8 mouse cellular contexts compared by ENCODE assay signal in the genomic region with DNA sequence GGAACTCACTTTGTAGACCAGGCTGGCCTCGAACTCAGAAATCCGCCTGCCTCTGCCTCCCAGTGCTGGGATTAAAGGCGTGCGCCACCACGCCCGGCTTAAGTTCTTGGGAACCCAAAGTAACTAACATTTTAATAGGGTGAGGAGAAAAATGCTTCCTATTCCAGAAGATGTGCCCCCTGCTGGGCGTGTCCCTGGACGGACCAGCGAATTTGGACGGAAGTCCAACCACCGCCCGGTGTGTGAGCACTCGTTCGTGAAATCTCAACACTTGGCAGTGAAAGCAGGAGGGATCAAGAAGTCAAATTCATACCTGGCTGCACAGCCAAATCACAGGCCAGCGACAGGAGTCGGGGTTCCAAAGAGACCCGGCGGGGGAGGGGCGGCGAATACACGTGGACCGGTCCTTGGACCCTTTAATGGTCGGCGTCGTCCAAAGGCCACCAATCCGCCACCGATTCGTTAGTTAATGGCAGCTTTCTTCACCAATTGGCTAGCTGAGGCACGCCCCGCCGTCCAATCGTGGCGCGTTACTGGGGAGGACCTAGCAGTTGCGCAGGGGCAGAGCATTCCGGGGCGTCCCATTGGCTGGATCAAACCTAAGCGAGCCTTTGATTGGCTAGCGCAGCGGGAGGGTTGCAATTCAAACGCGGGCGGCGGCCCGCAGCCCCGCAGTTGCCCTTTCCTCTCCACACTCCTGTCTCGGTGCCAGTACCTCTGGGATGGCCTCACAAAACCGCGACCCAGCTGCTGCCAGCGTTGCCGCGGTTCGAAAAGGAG. TPM values are rescaled to one million over a fixed set of nuclear protein-coding genes. Genes with fewer than 3 reads are reported as not detected.
DNase-seq lines count a peak whose midpoint lies in the region; ATAC-seq lines count a peak whose summit lies in the region.

A gene (plus strand): TSS at position 641 of the 780 bp plus-strand sequence.

- peak; percentile 100 for ATAC-seq in hindbrain, embryonic 16.5 days

- peak within 1 kb of the TSS; percentile 98 for H3K4me2 ChIP-seq in hindbrain, embryonic 16.5 days (ENCODE audit: low read length)

- WGBS in hindbrain, embryonic 16.5 days = 3% methylated on average over 53 of the region's 53 CpGs
- under 1% methylated on average over 52 of the region's 53 CpGs for WGBS in macrophage (ENCODE audit: missing documents)

- DNase-seq in WW6 (ENCODE audit: low read depth, low spot score) = peak; percentile 95
- peak; percentile 96 to 98 for DNase-seq in cerebellum, postnatal 4 days (ENCODE audit: low spot score in 2 of 2)
- peak; percentile 99 for DNase-seq in gastrocnemius, adult 18-20 months (ENCODE audit: low spot score)
- DNase-seq in left cerebral cortex, adult 18-20 months (ENCODE audit: low spot score in 2 of 2) = peak; percentile 97 to 99
- DNase-seq in right cerebral cortex, adult 18-20 months = peak; percentile 99
- DNase-seq in urinary bladder, postnatal 10 days (ENCODE audit: low spot score) = peak; percentile 93

- no peak within 1 kb of the TSS; the same call in 1 of the 2 replicates for H3K27ac ChIP-seq in hindbrain, embryonic 16.5 days (ENCODE audit: low read depth, low read length)
- H3K27ac ChIP-seq in macrophage = peak within 1 kb of the TSS; percentile 72

- H3K27me3 ChIP-seq in hindbrain, embryonic 16.5 days (replicated peaks; ENCODE audit: control insufficient read depth, insufficient read depth, low read length) = no peaks in the 10 kb centered on the region

- peaks cover 33% of the 10 kb centered on the region for H3K36me3 ChIP-seq in hindbrain, embryonic 16.5 days (ENCODE audit: control insufficient read depth, insufficient read depth, low read length)
- H3K36me3 ChIP-seq in macrophage (ENCODE audit: inconsistent target) = peaks cover 32% of the 10 kb centered on the region

- peak within 1 kb of the TSS; percentile 63 for H3K9ac ChIP-seq in hindbrain, embryonic 16.5 days (ENCODE audit: low read depth, low read length)

- peaks cover 6% of the 10 kb centered on the region for H3K4me1 ChIP-seq in hindbrain, embryonic 16.5 days (ENCODE audit: control insufficient read depth, insufficient read depth, low read depth, low read length)

- peak within 1 kb of the TSS; percentile 67 for H3K4me3 ChIP-seq in hindbrain, embryonic 16.5 days (ENCODE audit: low read length)
- peak within 1 kb of the TSS; percentile 87 for H3K4me3 ChIP-seq in macrophage (ENCODE audit: inconsistent target)

- peaks cover 17% of the 10 kb centered on the region for H3K79me2 ChIP-seq in macrophage (ENCODE audit: inconsistent target)

- H3K9me3 ChIP-seq in hindbrain, embryonic 16.5 days (ENCODE audit: control insufficient read depth, low read length) = no peaks in the 10 kb centered on the region

RNA-seq across cellular contexts. Expression of the gene that starts here (rescaled TPM):
- total RNA-seq in gastrocnemius, adult 18-20 months (2021) = under 1 TPM; 0.41 to 0.50 TPM
- 69.0 and 75.0 TPM in 2 replicates for polyA plus RNA-seq in hindbrain, embryonic 16.5 days (2015; fragmentation: Nextera tagmentation; extraction: Ambion mirVana)
- not detected for total RNA-seq in left cerebral cortex, adult 18-20 months (2021)
- 1 to 10 TPM in 9 of 26 experiments, under 1 TPM in 1, not detected in 16; 0.94 to 5.8 (median 2.1) TPM for total RNA-seq in macrophage (2018; cell fraction: chromatin; rRNA removed)
- total RNA-seq in macrophage (2018; cell fraction: cytosol; rRNA removed) = 10 to 100 TPM in 3 of 26 experiments, 1 to 10 TPM in 23; 1.0 to 15.5 (median 4.5) TPM
- 1 to 10 TPM in 13 of 26 experiments, under 1 TPM in 6, not detected in 7; 0.57 to 4.0 (median 1.4) TPM for total RNA-seq in macrophage (2018; cell fraction: nucleus; rRNA removed)
- 1.7 to 21.7 TPM (median 12.8 TPM) in 3 replicates for polyA plus RNA-seq in macrophage (2018)

Comparison
In these comparisons a context has a peak if more than half of its experiments do, and no peak if none do; other contexts are left out.
1. Peak in DNase-seq in gastrocnemius, adult 18-20 months; RNA of the gene not detected or under 1 TPM.
2. Peak in DNase-seq in left cerebral cortex, adult 18-20 months; RNA of the gene not detected or under 1 TPM.